Mouse (Mus musculus): Measurements from ENCODE around the gene Adam12.

DNA sequence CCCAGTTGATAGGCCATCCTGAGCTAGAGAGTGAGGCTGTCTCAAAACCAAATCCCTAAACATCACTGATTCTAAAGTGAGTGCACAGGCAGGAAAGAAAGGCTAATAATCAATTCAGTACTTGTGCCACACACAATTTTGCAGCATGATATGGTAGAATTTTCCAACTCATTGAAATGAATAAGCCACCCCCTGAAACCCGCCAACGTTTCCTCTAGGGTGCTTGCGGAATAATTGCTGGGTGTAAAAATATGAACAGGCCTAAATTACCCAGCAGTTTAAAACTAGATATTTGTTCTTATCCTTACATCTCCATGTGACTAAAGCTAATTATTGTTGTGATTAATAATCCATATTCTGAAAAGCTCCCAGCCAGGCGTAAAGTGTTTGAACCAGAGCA lies 154.3 kb downstream of the Adam12 start:
- TF ChIP-seq CTCF (IDR thresholded peaks at IDR 0.05; ENCODE audit: low read depth, low read length), result no peak
- TF ChIP-seq POLR2A (IDR thresholded peaks at IDR 0.05; ENCODE audit: insufficient read depth, low read length), result no peak

Measured in ES-Bruce4 (cell line).